Mouse (Mus musculus) urinary bladder, postnatal 10 days (tissue): ENCODE results near the gene Arhgap21.

Experiments
- DNase-seq: peaks from one replicate; pipeline ENCODE4 v3.0.0; 2022; ENCODE audit warnings: low spot score

The Arhgap21 gene

DNA sequence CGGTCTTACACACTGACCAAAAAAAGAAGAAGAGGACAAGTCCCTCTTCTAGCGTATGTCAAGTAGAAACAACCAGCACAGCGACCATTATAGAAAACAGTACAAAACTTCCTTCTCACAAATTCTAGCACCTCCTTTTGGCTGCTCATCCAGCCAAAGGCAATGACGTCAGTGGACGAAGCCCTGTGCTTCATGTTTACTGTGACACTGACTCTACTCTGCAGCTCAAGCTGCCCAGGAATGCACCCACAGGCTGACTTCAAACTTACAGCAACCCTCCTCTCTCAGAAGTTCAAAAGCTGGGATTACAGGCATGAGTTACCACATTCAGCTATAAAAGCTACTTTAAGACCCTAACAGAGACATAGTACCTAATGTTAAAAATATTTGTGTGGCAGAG is 72.2 kb downstream of the Arhgap21 start:
- DNase-seq, result no peak

DNA sequence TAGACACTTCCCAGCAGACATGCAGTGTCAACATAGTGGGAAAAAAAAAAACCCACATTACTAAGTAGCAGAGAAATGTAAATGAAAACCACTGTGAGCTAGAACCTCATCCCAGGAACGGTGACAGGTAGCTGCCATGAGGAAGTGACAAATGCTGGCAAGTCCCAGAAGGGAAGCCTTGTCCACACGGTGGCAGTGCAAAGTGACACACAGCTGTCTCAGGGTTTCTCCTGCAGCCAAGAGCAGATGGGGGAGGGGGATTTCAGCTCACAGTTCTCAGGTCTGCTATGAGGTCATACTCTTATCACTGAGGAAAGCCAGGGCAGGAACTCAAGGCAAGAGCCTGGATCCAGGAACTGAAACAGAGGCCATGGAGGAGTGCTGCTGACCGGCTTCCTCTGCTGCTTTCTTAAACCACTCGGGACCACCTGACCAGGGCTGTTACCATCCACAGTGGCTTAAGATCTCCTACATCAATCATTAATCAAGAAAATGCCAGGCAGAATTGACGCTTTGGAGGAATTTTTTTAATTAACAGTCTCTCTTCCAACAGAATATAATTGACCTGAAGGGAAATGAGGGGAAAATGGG is 74.5 kb downstream of the Arhgap21 start:
- no peak for DNase-seq

DNA sequence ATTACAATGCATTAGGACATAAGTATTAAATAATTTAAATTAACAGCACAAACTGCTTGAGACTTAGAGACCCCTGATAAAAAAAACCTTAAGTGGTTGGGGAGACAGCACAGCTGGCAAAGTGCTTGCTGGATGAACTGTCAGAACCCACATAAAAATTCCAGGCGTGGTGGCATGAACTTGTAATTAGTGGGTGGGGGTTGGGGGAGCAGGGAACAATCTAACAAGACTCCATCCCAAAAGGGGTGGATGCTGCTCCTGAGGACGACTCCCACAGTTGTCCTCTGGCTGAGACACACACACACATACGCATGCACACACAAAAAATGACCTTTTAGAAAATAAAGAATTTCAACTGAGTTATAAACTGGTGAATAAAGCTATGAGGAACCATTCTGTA is 79.9 kb downstream of the Arhgap21 start:
- DNase-seq, result no peak

DNA sequence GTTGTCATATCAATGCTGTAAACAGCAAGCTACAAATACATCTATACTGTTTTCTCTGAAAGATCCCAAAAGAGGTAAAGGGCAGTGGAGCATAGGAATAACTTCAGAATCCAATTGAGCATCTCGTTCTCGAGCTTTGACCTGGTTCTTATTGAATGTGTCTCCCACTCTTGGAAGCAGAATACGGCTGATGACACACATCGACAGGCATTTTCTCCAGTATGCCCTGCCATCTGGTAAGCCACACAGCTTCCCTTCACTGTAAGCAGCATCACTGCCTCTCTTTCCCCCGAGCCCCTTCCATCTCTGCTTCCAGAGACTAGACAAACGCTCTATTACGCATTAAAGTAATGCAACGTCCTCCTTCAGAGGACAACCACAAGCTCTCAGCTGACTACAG is 85.4 kb downstream of the Arhgap21 start:
- DNase-seq, result no peak

DNA sequence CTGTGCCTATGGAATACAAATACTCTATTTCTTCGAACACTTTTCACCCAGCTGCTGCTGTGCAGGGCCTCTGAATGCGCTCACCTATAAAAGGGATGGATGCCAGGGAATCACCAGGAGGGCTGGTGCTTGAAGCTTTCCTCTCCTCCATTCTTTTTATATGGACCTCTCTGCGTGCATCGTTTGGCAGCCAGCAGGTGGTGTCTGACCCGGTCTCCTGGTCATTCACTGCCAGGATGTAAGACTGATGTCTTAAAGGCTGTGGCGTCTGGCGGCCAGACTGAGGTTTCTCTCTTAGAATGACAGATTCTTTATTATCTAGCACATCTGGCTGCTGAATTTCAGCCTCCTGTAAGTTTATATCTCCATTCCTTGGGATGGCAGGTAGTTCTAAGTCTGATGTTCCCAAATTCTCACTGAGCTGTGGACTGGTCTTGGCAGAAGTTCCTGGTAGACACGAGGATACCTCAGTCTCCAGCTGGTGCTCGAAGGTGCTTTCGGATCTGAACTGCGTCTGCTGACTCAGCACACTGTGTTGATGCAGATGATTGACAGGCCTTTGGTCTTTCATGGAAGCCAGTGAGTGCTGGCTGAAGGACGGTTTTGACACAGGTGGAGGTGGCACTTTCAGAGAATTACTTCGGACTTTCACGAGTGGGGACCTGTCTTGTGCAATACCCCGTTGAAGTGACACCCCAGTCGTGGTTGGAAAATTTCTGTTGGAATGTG is 88.6 kb downstream of the Arhgap21 start:
- DNase-seq, result no peak

DNA sequence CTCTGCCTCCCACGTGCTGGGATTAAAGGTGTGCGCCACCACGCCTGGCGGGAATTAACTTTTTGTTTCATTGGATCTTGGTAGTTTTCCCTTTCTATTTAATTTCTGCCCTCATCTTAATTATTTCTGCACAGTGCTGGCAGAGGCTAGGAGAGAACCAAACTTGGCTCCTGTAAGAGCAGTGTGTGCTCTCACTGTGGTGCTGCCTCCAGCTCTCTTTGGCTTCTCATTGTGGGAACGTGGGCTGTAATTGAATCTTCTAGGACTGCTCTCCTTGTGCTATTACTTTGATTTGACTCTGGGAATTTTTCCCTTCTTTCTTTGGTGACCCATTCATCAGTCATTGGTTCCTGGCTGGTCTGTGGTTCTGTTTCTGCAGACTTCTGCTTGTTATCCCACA is 94.1 kb downstream of the Arhgap21 start:
- no peak for DNase-seq

DNA sequence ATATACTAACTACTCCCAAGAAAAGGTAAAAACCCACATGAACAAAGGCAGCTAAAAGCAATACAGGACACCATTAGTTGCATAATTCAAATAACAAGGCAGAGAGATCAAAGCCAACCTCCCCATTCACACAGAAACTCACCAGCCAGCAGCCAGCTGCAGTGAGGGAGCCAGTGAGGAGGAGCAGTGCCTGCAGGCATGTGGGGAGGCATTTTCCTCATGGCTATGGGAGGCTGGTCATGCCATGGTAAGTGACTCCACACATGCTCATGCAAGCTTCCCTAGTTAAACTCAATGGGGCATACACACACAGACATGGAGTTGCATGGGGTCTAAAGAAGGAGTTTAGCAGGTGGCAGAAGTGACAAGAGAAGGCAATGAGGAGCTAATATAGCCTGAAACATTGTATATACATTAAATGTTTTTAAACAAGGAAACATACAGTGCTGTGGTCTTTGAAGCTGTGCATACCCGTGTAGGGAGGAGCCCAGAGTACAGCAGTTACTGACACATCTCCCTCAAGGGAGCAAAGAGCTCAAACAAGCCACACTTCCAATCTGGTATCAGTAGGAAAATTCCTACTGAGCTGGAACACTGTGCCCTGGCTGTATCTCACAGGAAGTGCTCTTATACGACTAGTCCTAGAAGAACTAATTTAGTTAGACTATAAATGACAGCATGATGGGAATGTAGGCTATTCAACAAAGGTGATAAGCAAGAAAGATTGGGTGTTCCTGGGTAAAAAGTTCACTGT is 99.3 kb downstream of the Arhgap21 start:
- no peak for DNase-seq

DNA sequence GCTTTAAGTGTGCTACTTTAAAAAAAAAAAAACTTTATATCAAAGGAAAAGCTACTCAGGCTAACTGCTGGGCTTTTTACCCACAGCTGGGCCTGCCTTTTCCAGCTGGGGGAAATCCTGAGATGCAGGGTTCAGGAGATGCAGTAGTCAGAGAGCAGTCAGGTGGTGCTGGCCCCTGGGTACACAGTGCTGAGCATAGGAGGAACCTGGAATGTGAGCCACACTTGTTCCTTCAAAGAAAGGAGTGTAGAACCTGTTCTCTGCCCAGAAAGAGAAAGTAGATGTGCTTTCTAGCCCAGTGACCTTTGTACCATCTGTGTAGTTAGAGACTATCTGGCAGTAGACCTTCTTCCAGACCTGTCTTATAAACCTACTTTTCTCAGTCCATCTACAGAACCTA is 100.6 kb downstream of the Arhgap21 start:
- DNase-seq, result no peak

DNA sequence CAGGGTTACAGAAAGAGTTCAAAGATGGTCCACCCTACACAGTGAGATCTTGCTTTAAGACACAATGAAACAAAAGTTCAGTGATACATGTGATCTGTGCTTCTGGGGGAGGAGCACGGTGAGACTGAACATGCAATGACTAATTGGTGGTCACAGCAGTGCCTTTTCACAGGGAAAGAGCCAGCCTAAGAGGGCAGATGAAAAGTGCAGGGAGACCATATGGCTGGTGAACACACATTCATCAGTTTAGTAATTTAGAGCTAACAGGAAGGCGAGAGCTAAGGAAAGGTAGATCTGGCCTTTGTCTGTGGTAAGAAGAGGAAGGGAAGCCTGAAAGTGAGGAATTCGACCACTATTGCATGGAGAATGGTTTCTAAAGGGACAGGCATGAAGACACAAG is 102.9 kb downstream of the Arhgap21 start:
- DNase-seq, result no peak

DNA sequence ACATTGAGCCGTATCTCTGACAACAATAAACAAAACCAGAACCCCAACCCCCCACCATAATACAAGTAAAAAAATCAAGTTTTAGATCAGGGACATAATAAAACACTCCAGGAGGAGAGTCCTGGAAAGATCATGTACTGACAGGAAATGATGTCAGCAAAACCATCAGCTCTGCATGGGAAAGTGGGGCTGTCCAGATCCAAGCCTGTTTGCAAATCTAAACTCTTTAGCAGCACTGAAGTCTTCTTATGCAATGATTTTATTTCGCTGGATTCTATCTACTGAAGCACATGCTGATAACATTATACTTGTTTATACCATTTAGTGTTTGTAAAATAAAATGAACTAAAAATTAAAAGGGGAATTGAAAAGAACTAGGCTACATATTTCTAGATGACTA is 104.1 kb downstream of the Arhgap21 start:
- DNase-seq, result no peak

DNA sequence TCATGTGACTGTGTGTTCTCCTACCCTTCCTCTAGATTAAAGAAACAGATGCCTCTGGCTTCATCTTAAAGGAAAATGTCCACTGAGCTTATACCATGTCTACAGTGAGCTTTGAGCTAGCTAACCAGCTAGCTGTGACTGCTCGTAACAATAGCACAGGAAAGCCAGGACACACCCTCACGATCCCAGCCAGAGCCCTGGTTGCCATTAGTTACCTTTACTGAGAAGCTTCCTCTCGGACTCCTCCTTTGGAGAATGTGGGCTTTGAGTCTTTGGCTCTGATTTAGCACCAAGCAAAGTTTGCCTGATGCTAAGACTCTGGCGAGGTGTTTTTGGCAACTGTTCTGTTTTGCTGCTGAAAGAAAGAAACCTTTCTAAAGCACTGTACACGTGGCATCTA is 107.9 kb downstream of the Arhgap21 start:
- no peak for DNase-seq

DNA sequence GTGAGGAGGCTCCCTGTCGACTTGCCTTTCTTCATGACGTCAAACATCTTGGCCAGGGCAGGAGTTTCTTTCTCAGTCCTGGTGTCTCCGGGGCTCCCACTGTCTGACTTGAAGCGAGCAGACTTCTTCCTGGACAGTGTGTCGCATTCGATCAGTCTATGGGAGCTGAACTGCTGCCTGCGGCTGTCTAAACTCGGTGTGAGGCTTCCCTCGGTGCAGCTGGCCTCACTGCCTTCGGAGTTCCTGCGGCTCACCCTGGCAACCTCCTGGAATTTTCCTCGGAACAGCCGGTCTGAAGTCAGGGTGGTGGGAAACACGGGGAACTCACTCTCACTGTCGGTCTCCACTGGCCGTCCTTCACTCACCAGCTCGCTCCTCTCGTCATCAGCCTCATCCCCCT is 119.3 kb downstream of the Arhgap21 start:
- DNase-seq, result no peak

DNA sequence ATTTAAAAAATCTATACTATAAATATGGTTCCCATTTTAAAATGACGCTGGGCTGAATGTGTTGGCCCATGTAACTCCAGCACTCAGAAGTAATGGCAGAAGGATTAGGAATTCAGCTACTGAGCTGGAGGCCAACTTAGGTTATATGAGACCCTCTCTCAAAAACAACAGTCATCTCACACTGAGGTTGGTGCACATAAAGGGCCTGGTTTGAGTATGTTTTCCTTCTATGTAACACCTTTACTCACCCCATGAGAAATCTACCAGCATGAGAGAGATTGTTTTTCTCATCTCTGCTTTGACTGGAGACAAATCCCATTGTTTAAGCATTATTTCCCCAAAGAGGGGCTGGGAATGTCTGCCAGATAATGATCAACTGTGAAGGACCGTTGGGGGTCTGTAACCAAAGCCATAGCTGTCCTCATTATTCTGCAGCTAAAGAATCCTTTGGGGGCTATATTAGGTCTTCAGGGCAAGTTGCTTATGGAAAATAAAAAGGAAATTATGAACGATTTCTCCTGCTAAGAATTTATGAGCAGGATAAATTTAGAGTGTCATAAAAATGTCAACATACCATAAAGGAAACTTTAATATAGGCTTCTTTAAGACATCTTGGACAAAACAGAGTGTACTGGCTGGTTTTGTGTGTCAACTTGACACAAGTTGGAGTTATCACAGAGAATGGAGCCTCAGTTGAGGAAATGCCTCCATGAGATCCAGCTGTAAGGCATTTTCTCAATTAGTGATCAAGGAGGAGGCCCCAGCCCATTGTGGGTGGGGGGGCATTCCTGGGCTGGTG is 136.9 kb downstream of the Arhgap21 start:
- no peak for DNase-seq

DNA sequence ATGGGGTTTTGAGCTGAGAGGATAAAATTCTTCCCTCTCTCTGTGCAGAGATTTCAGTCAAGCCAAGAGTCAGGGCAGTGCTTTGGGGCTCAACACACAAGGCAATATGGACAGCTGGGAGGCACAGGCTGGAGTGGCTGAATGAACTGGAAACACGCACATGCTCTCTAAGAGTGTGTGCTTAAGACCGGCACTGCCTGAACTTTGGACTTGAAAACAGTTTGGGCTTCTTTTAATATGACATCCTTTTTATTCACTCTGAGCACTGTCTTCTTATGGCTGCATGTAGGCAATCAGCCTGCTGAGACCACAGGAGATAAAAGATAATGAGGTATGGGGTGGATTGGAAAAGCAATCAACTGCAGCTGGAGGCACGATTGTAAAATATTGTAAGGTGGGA is 137.8 kb downstream of the Arhgap21 start:
- no peak for DNase-seq

DNA sequence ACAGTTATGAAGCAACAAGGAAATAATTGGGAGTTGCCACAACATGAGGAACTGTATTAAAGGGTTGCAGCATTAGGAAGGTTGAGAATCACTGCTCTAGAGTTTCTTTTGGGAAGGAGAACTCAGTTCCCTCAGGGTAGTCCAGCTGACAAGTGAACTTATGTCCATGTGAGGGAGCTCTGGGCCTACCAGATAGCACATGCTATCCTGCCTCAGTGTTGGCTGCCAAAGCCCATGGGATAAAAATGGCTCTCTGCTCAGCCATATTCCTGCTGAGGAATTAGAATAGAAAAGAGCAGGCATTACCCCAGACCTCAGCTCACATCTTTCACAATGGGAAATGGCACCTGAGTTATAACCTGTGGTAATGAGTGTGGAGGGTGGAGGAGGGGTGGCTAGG is 142.4 kb downstream of the Arhgap21 start:
- DNase-seq, result no peak

DNA sequence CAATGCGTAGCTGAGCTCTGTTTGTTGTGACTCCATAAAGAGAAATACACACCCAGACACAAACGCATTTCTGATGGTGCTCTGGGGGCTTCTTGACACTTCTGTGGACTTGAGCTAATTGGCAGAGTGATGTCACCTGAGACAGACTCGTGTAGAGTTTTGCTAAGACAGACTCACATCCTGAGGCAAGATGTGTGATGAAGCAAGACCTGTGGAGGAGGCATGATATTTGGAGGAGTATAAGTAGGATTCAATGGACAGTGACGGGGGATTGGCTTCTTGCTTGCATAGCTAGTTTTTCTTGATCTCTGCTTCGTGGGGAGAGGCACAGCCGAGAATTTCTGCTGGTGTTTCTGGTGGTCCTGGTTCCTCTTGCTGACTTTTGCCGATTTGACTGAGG is 150.5 kb downstream of the Arhgap21 start:
- no peak for DNase-seq

DNA sequence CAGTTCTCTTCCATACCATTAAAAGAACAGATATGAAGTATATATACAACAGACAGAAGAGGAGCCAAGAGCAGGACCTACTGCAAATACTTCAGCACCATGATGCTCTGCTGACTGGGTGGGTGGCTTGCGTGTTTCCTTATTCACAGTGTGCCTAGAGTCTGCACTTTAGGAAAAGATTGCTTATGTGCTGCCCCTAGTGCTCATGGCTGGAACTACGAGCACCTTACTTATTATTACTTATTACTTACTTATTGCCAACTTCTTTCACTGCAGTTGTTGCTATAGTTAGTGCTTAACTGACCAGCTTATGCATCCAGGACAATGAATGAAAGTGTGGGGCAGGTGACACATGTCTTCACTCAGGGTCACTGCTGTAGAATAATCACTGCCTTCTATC is 154.7 kb downstream of the Arhgap21 start:
- no peak for DNase-seq

DNA sequence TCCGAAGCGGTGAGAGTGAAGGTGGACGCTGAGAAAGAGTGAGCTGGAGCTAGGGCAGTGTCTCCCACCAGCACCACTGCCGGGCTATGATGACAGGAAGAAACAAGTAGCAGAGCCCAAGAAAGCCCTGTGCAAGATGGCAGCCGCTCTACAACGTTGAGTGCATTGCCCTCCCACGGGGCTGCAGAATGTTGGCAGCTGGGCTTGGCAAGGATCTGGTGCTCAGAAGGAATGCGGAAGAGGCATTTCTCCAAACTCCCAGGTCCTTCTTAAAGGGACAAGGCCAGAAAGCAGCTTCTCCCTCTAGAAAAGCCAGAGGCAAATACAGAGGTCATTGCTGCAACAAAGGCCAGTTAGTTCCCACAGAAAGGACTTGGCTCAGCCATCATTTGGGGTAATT is 157.2 kb downstream of the Arhgap21 start:
- DNase-seq, result no peak

DNA sequence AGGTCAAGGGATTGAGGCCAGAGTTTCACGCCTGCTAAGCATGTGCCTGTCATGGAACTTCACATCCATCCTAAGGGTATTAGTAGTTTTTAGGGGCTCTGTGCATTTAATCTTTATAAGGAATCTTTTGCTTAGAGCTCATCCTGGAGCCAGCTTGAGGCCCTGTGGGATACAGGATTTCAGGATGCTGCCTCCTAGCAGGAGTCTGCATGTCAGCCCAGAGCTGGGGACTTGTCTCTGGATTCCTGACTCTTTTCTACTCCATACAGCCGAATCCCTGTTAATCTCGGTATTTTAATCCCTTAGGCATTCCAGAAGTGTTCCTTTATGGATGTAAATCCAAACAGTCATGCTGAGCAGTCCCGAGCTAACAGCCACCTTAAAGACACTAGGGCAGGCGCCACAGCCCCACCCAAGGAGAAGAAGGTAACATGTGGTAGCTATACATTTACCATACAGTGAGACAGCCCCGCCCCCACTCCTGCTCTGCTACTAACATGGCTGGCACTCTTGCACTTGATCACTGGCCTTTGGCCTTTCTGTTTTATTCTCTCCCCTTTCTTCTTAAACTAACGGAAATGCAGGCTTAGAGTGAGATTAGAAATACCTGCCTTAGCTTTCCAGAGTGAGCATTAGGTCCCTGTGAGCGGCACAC is 167.3 kb downstream of the Arhgap21 start:
- DNase-seq, result no peak
